Comparison of ENCODE assay signal across 12 mouse cellular contexts in genomic region chr10:105228623-105229022, GRCm38 (mm10).
"Had no signal": no experiment of that assay in that cellular context is flagged by ENCODE, and none has a peak within 500 bp of the region (broad histone marks: within the 10 kb centered on the region; RNA-seq: fewer than 3 reads in every experiment).

No protein-coding gene starts in this region.

- H3K4me1 ChIP-seq: midbrain, embryonic 12.5 days; midbrain, embryonic 15.5 days; neural tube, embryonic 12.5 days had no signal

- ATAC-seq: midbrain, embryonic 15.5 days had no signal

- H3K4me2 ChIP-seq: lung, embryonic 14.5 days; midbrain, embryonic 12.5 days; midbrain, embryonic 15.5 days; neural tube, embryonic 12.5 days had no signal

- H3K4me3 ChIP-seq: midbrain, embryonic 12.5 days; midbrain, embryonic 15.5 days; neural tube, embryonic 12.5 days had no signal

- H3K27me3 ChIP-seq: midbrain, embryonic 12.5 days; midbrain, embryonic 15.5 days; neural tube, embryonic 12.5 days had no signal

- H3K9me3 ChIP-seq: midbrain, embryonic 12.5 days; midbrain, embryonic 15.5 days; neural tube, embryonic 12.5 days had no signal

- H3K9ac ChIP-seq: liver, embryonic 14.5 days; lung, embryonic 14.5 days; midbrain, embryonic 12.5 days; midbrain, embryonic 15.5 days; neural tube, embryonic 12.5 days had no signal

- DNase-seq: lung, adult 18-20 months; lung, embryonic 14.5 days; lung, postnatal 10 days; lung, postnatal 4 days; right cerebral cortex, postnatal 14 days; thymus, adult 18-20 months; thymus, postnatal 14 days; thymus, postnatal 36 days had no signal

- H3K36me3 ChIP-seq: midbrain, embryonic 12.5 days; midbrain, embryonic 15.5 days; neural tube, embryonic 12.5 days had no signal

- H3K27ac ChIP-seq: liver, embryonic 14.5 days; midbrain, embryonic 12.5 days; midbrain, embryonic 15.5 days; neural tube, embryonic 12.5 days had no signal
